In the genomic region with DNA sequence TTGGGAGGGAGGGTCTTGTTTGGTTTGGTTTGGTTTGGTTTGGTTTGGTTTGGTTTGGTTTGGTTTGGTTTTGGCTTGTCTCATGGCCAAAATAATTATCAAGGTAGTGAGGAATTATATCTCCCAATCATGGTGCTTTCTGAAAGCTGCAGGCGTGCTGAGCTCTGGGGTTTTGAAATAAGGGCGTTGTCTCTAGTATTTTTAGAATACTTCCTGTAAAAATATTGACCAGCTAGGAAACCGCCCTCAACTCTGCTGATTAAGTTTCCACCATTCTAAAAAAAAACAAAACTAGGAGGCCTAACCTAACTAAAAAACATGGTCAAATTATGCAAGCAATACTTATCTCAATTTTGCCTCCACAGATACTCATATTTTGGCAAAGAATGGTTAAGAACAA, we compare ENCODE assay signal across 22 mouse cellular contexts. TPM values are rescaled to one million over a fixed set of nuclear protein-coding genes. Genes with fewer than 3 reads are reported as not detected.
DNase-seq lines count a peak whose midpoint lies in the region; ATAC-seq and TF ChIP-seq lines count a peak whose summit lies in the region.
"Had no signal": no experiment of that assay in that cellular context is flagged by ENCODE, and none has a peak within 500 bp of the region (broad histone marks: within the 10 kb centered on the region; RNA-seq: fewer than 3 reads in every experiment).

No protein-coding gene starts in this region.

- no peaks in the 10 kb centered on the region for H3K79me2 ChIP-seq in MEL (ENCODE audit: control insufficient read depth, insufficient read depth, low read length, poor library complexity)
- H3K79me2 ChIP-seq in myocyte (ENCODE audit: control insufficient read depth, insufficient read depth): no peaks in the 10 kb centered on the region

- H3K9me3 ChIP-seq in heart, embryonic 10.5 days: no peaks in the 10 kb centered on the region
- H3K9me3 ChIP-seq in MEL (replicated peaks; ENCODE audit: insufficient read depth, low read length): no peaks in the 10 kb centered on the region
- no peaks in the 10 kb centered on the region for H3K9me3 ChIP-seq in forebrain, embryonic 11.5 days (ENCODE audit: control insufficient read depth, low read length)
- H3K9me3 ChIP-seq: embryonic facial prominence, embryonic 15.5 days; hindbrain, embryonic 15.5 days; kidney, embryonic 15.5 days; limb, embryonic 15.5 days; midbrain, embryonic 13.5 days had no signal

- no peak overlapping the region for H3ac ChIP-seq in myocyte (ENCODE audit: control insufficient read depth, insufficient read length)

- TF ChIP-seq RAD21 in MEL (IDR thresholded peaks at IDR 0.05; ENCODE audit: low read depth, low read length): no peak

- no peaks in the 10 kb centered on the region for H3K27me3 ChIP-seq in heart, embryonic 10.5 days (ENCODE audit: insufficient read depth, poor library complexity, severe bottlenecking)
- no peaks in the 10 kb centered on the region for H3K27me3 ChIP-seq in MEL (ENCODE audit: control insufficient read depth in 1 of 2, insufficient read depth in 2 of 2, low read length in 2 of 2)
- no peaks in the 10 kb centered on the region for H3K27me3 ChIP-seq in myocyte (ENCODE audit: control insufficient read depth, insufficient read depth, insufficient read length)
- H3K27me3 ChIP-seq in forebrain, embryonic 11.5 days (ENCODE audit: control insufficient read depth, insufficient read depth, low read length): no peaks in the 10 kb centered on the region
- H3K27me3 ChIP-seq: embryonic facial prominence, embryonic 15.5 days; hindbrain, embryonic 15.5 days; kidney, embryonic 15.5 days; limb, embryonic 15.5 days; midbrain, embryonic 13.5 days had no signal

- no peak for TF ChIP-seq CTCF in MEL (IDR thresholded peaks at IDR 0.05 in 2 of 3, conservative IDR thresholded peaks at IDR 0.05 in 1 of 3; ENCODE audit: control insufficient read depth in 1 of 3, insufficient read depth in 1 of 3, low read depth in 2 of 3, low read length in 3 of 3, poor library complexity in 1 of 3, severe bottlenecking in 1 of 3)

- peak overlapping the region; percentile 20 for H3K4me2 ChIP-seq in myocyte (ENCODE audit: low read depth)
- H3K4me2 ChIP-seq in forebrain, embryonic 11.5 days (ENCODE audit: low read depth, low read length, severe bottlenecking): no peak overlapping the region
- H3K4me2 ChIP-seq: embryonic facial prominence, embryonic 15.5 days; hindbrain, embryonic 15.5 days; kidney, embryonic 15.5 days; limb, embryonic 15.5 days; midbrain, embryonic 13.5 days had no signal

- no peaks in the 10 kb centered on the region for H3K36me3 ChIP-seq in heart, embryonic 10.5 days
- H3K36me3 ChIP-seq in MEL (ENCODE audit: control insufficient read depth in 1 of 2, insufficient read depth in 2 of 2, low read length in 2 of 2) (peaks cover 0 to 8% of the 10 kb centered on the region in 2 experiments; a peak in 2 of 4 replicates), myocyte (ENCODE audit: control insufficient read depth, insufficient read depth) (no peaks in the 10 kb centered on the region)
- H3K36me3 ChIP-seq in forebrain, embryonic 11.5 days (ENCODE audit: control insufficient read depth, insufficient read depth, low read length): no peaks in the 10 kb centered on the region
- H3K36me3 ChIP-seq: embryonic facial prominence, embryonic 15.5 days; hindbrain, embryonic 15.5 days; kidney, embryonic 15.5 days; limb, embryonic 15.5 days; midbrain, embryonic 13.5 days had no signal

- H3K4me3 ChIP-seq in heart, embryonic 10.5 days: no peak overlapping the region
- H3K4me3 ChIP-seq in MEL (ENCODE audit: control insufficient read depth in 1 of 2, insufficient read depth in 1 of 2, low read depth in 2 of 2, low read length in 2 of 2) (no peak overlapping the region), myocyte (no peak overlapping the region)
- no peak overlapping the region for H3K4me3 ChIP-seq in forebrain, embryonic 11.5 days (ENCODE audit: low read depth, low read length)
- H3K4me3 ChIP-seq: embryonic facial prominence, embryonic 15.5 days; hindbrain, embryonic 15.5 days; kidney, embryonic 15.5 days; limb, embryonic 15.5 days; midbrain, embryonic 13.5 days had no signal

- TF ChIP-seq EP300 in MEL (IDR thresholded peaks at IDR 0.05; ENCODE audit: low read depth in 1 of 2, low read length in 2 of 2): no peak

- ATAC-seq in granulocyte monocyte progenitor cell, adult 5-6 weeks (replicated peaks; ENCODE audit: poor library complexity, severe bottlenecking): peak; percentile 86
- no peak for ATAC-seq in forebrain, embryonic 11.5 days (replicated peaks; ENCODE audit: low FRiP score)
- ATAC-seq: intestine, postnatal 0 days; liver, postnatal 0 days; midbrain, embryonic 13.5 days had no signal

- H3K9ac ChIP-seq in MEL (ENCODE audit: control insufficient read depth, low read depth, low read length, poor library complexity, severe bottlenecking): no peak overlapping the region
- H3K9ac ChIP-seq in forebrain, embryonic 11.5 days (ENCODE audit: low read length): no peak overlapping the region
- H3K9ac ChIP-seq: embryonic facial prominence, embryonic 15.5 days; hindbrain, embryonic 15.5 days; kidney, embryonic 15.5 days; limb, embryonic 15.5 days; liver, postnatal 0 days; midbrain, embryonic 13.5 days had no signal

- H3K27ac ChIP-seq in heart, embryonic 10.5 days: no peak overlapping the region
- H3K27ac ChIP-seq in MEL (ENCODE audit: control insufficient read depth, low read depth, low read length): no peak overlapping the region
- no peak overlapping the region for H3K27ac ChIP-seq in forebrain, embryonic 11.5 days (ENCODE audit: low read depth, low read length)
- H3K27ac ChIP-seq: embryonic facial prominence, embryonic 15.5 days; hindbrain, embryonic 15.5 days; kidney, embryonic 15.5 days; limb, embryonic 15.5 days; macrophage; midbrain, embryonic 13.5 days had no signal

- H3K4me1 ChIP-seq in heart, embryonic 10.5 days: 0 out of 2 replicates have a peak, but pooled peaks cover 4% of the 10 kb centered on the region
- H3K4me1 ChIP-seq in MEL (ENCODE audit: control insufficient read depth in 1 of 2, insufficient read depth in 2 of 2, low read length in 2 of 2): peaks cover 5 to 8% of the 10 kb centered on the region in 2 experiments
- no peaks in the 10 kb centered on the region for H3K4me1 ChIP-seq in forebrain, embryonic 11.5 days (replicated peaks; ENCODE audit: control insufficient read depth, insufficient read depth, low read length)
- H3K4me1 ChIP-seq: embryonic facial prominence, embryonic 15.5 days; hindbrain, embryonic 15.5 days; kidney, embryonic 15.5 days; limb, embryonic 15.5 days; midbrain, embryonic 13.5 days had no signal

- peak; percentile 29 to 34 for DNase-seq in heart, adult 9 months (ENCODE audit: low spot score in 2 of 2)
- DNase-seq in heart, embryonic 10.5 days (ENCODE audit: low spot score): no peak
- peak; percentile 18 for DNase-seq in MEL (ENCODE audit: low read depth, low spot score)
- no peak for DNase-seq in layer of hippocampus, adult 8-10 months (ENCODE audit: low spot score in 2 of 2)
- no peak for DNase-seq in forebrain, embryonic 11.5 days (ENCODE audit: low spot score)
- DNase-seq: adrenal gland, postnatal 14 days; cerebellum, adult 11-12 months; cerebellum, postnatal 14 days; gastrocnemius, postnatal 10 days; heart, postnatal 4 days; layer of hippocampus, postnatal 36 days; liver, postnatal 0 days; thymus, postnatal 36 days had no signal

- TF ChIP-seq POLR2A in MEL (IDR thresholded peaks at IDR 0.05; ENCODE audit: control insufficient read depth in 1 of 2, insufficient read depth in 1 of 2, low read depth in 1 of 2, low read length in 2 of 2, poor library complexity in 1 of 2): no peak
- TF ChIP-seq POLR2A in myocyte (IDR thresholded peaks at IDR 0.05; ENCODE audit: insufficient read length, low read depth): no peak

- 72% methylated on average over 3 of the region's 3 CpGs for WGBS in heart, embryonic 10.5 days
- WGBS in forebrain, embryonic 11.5 days: 89% methylated on average over 3 of the region's 3 CpGs

TF ChIP-seq in MEL, 35 proteins besides CTCF, POLR2A, EP300 and RAD21:
- TF ChIP-seq BHLHE40 (IDR thresholded peaks at IDR 0.05; ENCODE audit: borderline replicate concordance, low read depth, low read length) (peak; percentile 31; the same call in 1 of the 2 replicates), SMC3 (IDR thresholded peaks at IDR 0.05; ENCODE audit: low read depth, low read length) (no peak), SIN3A (IDR thresholded peaks at IDR 0.05; ENCODE audit: low read length) (0 out of 2 replicates have a peak, but pooled peaks have one; percentile 27), ETS1 (IDR thresholded peaks at IDR 0.05; ENCODE audit: low read depth, low read length) (peak; percentile 43; the same call in 1 of the 2 replicates), ELF1 (IDR thresholded peaks at IDR 0.05; ENCODE audit: low read depth, low read length) (no peak), ZNF384 (IDR thresholded peaks at IDR 0.05; ENCODE audit: low read depth, low read length) (0 out of 2 replicates have a peak, but pooled peaks have one; percentile 40), TCF12 (IDR thresholded peaks at IDR 0.05; ENCODE audit: low read depth, low read length) (no peak)

TF ChIP-seq in myocyte, 11 proteins besides CTCF, POLR2A, EP300 and RAD21 (continues in another document):
- no peak for TF ChIP-seq MYOG (IDR thresholded peaks at IDR 0.05; ENCODE audit: control insufficient read depth in 1 of 3, insufficient read depth in 1 of 3, insufficient read length in 2 of 3, low read depth in 2 of 3)
- no peak for TF ChIP-seq TCF12 (IDR thresholded peaks at IDR 0.05; ENCODE audit: insufficient read depth, poor library complexity, severe bottlenecking)
- no peak for TF ChIP-seq CEBPB (IDR thresholded peaks at IDR 0.05; ENCODE audit: insufficient read depth, poor library complexity, severe bottlenecking)
- TF ChIP-seq SRF (IDR thresholded peaks at IDR 0.05; ENCODE audit: control insufficient read depth, insufficient read length, low read depth): no peak
- no peak for TF ChIP-seq USF1 (IDR thresholded peaks at IDR 0.05; ENCODE audit: low read depth)
- TF ChIP-seq MYOD1 (IDR thresholded peaks at IDR 0.05; ENCODE audit: control insufficient read depth in 1 of 3, insufficient read length in 2 of 3, low read depth in 2 of 3): no peak
- no peak for TF ChIP-seq MAX (IDR thresholded peaks at IDR 0.05; ENCODE audit: low read depth)
- no peak for TF ChIP-seq TCF3 (IDR thresholded peaks at IDR 0.05; ENCODE audit: insufficient read length, low read depth)
- TF ChIP-seq E2F4 (IDR thresholded peaks at IDR 0.05; ENCODE audit: insufficient read depth): no peak

RNA-seq across cellular contexts. Expression of a gene that starts 6.4 kb away (rescaled TPM):
- polyA plus RNA-seq in heart, embryonic 10.5 days (2016; fragmentation: Nextera tagmentation; extraction: Ambion mirVana): 0.26 and 0.30 TPM in 2 replicates
- total RNA-seq in MEL (2012; rRNA removed): 0.19 and 0.23 TPM in 2 replicates
- polyA plus RNA-seq in MEL (2012; ENCODE audit: insufficient read depth in 1 of 2, insufficient read length in 2 of 2, low read depth in 1 of 2, low replicate concordance in 2 of 2, missing spikeins in 1 of 2) (under 1 TPM in 1 of 2 experiments, not detected in 1; 0.42 TPM), myocyte (2012; fragmentation: generic; extraction: Trizol) (5.1 TPM)
- not detected in 2 replicates for total RNA-seq in granulocyte monocyte progenitor cell, adult 5-6 weeks (2014; fragmentation: Nextera tagmentation)
- total RNA-seq in granulocyte monocyte progenitor cell, adult 5-6 weeks (2017): not detected in 2 replicates
- total RNA-seq in layer of hippocampus, adult 8-10 months (2022): 1 to 10 TPM; 3.8 to 5.6 (median 4.3) TPM
- 0.55 and 0.73 TPM in 2 replicates for polyA plus RNA-seq in forebrain, embryonic 11.5 days (2014; fragmentation: Nextera tagmentation; extraction: Ambion mirVana)
- polyA plus RNA-seq: macrophage had no signal

Comparison
In these comparisons a context has a peak if more than half of its experiments do, and no peak if none do; other contexts are left out.
1. DNase-seq: peak in heart, adult 9 months (2 of 2) and MEL (single experiment); none in heart, embryonic 10.5 days (single experiment), layer of hippocampus, adult 8-10 months (0 of 2) and forebrain, embryonic 11.5 days (single experiment).